Mouse (Mus musculus) natural killer cell, adult 2 months (primary cell): ENCODE measurements at regions not wholly inside any gene's neighbourhood (a gene's known extent, or its start where the extent isn't known, plus 50 kb on each side); places are given as distances from the start of the nearest gene placed in this dataset.

Experiments used
- DNase-seq, 2 experiments: peaks; one replicate each; pipeline ENCODE4 v3.0.0; 2022; ENCODE audit warnings: low spot score in 2 of 2

DNA sequence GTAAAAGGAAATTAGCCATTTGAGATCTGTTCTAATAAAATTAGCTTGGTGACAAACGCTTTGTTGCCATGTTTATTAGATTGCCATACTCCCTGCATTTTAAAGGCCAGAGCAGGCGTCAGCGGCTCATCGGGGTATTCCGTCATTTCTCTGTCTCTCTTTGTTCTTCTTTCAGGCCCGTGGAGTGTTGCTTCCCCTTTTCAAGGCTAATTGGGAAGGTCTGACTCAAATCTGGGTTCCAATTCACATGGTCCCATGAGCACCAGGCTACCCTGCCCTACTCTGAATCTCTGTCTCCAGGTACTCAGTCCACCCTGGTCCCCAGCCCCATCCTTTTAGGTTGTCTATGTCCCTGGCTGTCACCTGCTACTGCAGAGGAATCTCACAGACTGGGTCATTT lies 138.2 kb upstream of the 4931429L15Rik start:
- no peak for DNase-seq

DNA sequence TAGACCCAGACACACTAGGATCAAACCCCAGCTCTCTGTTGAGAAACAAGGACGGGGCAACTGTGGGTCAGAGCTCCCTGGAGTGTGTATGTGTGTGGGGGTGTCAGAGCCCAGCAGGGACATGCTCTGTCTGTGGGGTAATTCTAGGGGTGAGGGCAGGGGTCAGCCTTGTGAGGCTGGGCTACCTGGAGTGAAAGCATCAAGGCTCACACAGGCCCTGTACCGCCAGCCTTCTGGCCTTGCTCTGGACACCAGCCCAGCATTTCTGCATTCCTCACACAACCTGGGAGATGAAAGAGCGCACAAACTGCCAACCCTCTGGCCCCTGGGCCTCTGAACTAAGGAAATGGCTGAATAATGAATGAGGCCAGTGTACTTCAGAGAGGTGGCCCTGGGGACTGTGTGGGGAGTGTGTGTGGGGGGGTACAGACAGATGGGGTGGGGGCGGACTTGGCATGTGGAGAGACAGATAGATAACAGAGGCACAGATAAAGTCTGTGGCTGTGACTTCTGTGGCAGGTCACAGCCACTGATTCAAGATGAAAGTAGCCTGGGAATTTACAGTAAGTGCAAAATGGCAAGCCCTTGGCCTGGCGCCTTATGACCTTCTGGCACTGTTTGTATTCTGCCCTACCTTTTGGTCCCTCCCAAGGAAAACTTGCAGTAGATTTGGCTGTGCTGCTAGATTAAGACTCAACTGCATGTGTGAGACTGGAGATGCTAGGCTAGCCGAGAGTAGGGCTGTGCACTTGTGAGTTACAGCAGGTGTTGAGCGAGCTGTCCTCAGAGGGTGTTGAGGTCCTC lies 135.2 kb upstream of the 4931429L15Rik start:
- no peak for DNase-seq

DNA sequence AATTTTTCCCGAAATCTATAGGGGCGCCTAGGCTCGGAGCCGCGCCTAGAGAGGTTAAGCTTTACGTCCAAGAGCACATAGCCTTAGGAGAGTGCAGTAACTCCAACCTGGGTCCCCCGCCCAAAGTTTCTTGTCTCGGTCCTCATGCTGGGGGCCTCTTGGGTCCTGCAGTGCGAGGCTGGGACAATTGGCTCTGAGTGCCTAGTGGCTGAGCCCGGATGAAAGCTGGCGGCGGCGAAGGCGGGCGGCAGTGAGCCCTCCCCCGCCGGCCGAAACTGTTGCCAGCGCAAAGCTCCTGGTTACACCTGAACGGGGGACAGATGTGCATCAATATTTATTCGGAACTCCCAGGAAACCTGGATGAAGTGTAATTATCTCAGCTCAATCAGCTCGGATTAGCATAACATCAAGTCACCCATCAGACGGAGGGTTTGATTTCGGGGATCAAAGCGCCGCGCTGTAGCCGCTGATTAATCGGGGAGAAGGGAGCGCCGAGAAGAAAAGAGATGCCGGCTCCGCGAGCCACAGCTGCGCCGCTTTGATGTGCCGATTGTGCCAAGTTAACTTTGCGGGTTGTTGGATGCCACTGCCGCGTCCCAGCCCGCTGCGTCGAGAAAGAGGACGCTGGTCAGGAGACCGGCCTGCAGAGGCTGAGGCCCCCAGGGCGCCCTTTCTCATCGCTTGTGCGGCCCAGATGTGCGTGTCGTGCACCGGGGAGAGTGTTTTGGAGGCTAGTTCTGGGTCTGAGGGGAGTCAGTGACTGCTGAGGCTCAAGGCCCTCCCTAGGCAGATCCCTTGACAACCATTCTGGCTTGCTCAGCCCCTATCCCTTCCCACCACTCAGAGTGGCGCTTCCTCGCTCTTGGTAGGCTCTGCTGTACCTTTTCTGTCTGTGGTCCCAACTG lies 123.7 kb upstream of the 4931429L15Rik start:
- no peak for DNase-seq

DNA sequence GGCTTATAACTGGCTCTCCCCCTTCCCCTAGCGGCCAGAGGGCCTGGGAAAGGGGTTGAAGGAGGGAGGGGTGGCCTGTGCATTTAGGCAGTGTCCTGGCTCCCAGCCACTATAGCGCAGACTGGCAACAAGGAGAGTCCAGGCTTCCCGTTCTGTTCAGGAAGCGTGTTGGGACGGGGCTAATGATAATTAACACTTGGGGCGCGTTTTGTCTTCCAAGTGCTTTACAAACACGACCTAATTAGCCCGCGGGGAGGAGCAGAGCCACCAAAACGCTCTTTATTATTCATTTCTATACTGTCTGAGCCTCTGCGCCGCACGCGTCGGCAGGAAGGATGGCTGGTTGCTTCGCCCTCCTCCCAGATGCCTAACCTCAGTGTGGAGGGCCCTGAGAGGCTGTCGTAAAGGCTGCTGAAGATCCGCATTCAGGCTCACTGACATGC lies 123.0 kb upstream of the 4931429L15Rik start:
- DNase-seq: no peak

DNA sequence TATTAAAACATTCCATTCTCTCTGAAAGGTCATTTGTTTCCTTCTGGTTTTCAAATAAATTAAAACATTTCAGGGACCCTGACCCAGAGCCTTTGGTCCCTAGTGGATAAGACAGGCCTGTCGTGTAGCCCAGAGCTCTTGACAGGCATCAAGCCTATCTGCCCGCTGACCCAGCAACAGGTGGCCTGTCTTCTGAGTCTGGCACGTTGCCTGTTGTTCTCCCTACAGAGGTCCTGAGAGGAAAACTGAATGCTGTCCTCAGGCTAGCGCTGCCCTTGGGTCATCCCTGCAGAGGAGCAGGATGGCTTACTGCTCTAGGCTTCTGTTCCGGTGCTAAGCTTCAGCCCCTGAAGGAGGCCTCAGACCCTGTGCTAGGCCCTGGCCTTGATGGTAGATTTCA lies 120.4 kb upstream of the 4931429L15Rik start:
- DNase-seq: no peak

DNA sequence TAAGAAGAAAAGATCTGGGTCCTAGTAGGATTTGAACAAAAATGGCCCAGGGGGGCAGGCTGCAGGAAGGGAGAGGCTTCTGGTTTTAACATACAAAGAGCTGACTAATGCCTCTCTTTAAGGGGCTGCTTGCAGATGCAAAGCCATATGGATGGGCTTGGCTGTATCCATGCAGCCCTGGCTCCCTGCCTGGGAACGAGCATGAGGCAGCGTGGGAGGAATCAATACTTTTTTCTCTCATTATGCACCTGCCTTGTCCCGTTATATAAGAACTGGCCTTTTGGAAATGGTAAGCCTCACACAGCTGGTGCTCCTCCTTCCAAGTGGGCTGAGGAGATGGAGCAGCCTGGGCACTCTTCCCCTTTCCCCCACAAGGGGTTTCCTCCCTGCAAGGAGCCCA lies 114.9 kb upstream of the 4931429L15Rik start:
- DNase-seq: no peak

DNA sequence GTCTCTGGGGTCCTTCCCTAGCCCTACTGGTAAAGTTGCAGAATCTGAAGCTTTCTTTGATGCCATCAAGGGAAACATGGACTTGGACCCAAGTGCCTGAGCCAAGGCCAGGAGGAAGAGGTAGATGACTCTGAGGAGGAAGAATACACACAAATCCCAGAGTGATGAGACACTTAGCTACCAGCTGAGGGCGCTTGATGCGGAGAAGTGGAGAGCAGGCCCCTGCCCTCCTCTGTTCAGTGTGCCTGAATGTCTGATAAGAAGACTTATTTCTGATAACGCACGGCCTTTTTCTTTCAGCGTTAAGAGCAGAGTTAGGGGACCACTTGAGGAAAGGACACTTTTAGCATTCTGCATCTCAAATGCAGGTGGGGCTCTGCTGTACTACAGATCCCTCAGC lies 113.9 kb upstream of the 4931429L15Rik start:
- no peak for DNase-seq

DNA sequence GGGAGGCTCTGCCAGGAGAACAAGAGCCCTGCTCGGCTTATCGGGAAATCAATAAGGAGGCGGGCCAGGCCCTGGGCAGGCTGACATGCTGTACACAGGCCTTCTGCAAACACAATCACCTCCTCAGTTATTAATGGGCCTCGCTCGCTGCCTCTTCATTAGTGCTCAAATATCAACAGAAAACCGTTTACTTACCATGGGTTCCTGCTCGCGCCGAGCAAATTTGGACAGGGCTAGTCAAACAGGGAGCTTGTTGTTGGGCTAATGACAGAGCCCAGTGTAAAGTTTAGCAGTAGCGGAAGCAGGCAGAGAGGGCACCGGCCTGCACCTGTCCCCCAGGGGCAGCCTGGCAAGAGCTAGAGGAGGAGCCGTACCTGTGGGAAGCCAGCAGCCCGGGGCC lies 111.3 kb upstream of the 4931429L15Rik start:
- DNase-seq: no peak

DNA sequence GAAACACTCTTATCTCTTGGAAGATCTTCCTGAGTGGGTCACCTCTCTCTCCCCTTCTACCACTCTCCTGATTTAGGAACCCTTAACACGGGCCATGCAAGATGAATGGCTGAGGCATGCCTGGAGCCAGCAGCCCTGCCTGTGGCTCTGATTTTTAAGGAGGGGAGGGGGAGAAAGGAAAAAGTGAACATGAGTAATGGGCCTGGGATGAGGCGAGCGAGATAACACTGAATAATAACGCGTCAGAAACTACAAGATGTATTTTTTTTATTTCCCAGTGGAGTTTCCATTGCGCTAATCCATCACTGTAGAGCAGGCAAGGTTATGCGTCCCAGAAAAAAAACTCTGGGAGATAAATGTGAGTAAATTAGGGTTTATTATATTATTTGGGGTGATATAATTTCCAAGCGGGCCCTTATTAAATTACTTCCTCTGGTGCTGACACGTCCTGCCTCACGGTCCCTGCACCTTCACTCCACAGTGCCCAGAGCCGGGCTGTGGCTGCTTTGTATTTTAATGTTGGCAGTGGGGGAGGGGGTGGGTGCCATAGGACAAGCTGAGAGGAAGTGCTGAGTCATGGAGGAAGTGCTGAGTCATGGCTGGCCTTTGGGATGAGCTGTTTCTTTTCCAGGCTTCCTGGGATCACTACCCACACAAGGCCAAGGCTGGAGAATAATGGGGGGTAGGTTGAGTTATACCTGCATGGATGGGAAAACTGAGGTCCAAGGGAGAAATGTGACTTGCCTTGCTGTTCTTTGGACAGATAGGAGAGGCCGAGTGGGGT lies 103.6 kb upstream of the 4931429L15Rik start:
- DNase-seq: no peak

DNA sequence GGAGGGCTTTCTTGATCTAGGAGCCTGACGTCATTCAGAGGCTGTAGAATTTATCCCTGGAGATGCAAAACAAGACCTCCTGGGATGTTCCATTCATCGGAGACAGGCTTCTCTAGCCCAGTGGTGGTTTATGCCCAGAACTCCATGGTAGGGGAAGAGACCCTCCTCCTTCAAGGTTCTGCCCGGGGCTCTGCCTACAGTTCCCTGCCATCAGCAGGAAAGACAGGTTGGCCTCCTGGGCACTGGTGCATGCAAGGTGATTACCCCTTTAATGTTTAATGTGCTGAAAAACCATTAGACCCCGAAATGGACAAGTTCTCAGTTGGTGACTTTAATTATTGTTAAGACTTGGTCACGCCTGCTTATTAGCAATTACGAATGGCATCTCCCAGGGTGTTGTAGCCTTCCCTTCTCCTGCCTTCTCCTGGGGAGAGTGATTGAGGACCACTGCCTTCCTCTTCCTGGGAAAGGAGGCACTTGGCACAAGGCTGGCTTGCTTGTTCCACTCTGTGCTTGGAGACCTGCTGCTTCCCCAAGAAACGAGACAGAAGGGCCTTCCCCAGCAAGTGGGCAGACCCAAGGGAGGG lies 102.0 kb upstream of the 4931429L15Rik start:
- no peak for DNase-seq

DNA sequence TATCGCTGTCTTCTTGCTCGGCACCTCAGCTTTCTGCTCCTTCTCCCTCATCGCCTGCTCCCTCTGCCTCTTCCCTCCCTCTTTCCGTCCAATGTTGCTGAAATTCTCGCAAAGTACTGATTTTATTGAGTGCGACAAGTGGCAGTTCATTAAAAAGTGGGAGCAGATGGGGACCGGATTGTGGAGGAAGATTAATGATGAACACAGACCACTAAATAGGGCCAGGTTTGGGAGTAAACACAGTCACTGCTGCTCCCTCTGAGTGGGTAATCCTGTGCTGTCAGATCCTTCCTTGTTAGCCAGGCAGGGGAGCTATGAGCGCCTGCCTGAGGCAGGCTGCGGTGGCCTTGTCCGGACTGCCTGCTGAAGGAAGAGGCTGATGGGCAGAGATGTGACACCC lies 91.9 kb upstream of the 4931429L15Rik start:
- DNase-seq: no peak

DNA sequence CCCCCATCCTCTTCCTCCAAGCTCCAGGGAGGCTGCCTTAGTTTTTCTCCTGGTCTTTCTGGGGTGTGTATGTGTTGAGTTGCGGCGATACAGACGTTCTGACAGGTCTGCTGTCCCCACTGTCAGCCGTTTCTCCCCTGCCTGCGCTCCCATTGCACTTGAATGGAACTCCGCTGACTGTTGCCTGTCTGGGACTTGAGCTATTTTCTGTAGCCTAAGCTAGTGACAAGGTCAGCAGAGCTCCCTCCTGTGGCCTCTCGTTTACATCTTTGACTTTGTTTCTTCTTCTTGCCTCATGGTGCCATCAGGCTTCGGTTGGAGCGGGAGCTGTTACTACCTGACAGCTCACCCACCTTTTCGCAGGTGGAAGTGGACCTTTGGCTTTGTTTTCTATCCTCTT lies 89.0 kb upstream of the 4931429L15Rik start:
- DNase-seq: no peak

DNA sequence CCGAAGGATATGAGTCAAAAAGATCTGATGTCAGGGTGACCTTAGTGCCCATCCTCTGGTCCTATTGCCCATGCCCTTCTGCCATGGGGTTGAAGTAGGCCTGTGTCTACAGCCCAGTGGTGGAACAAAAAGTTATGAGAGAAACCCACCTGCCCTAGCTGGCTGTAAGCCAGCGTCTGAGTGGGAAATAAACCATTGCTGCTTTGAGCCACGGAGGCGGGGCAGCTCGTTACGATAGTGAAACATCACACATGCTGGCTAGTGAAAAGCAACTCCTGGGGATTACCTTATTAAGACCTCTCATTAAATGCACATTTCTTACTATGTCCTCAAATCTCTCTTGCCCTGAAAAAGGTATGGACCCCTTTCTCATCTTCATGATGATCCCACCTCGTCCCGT lies 86.8 kb upstream of the 4931429L15Rik start:
- no peak for DNase-seq

DNA sequence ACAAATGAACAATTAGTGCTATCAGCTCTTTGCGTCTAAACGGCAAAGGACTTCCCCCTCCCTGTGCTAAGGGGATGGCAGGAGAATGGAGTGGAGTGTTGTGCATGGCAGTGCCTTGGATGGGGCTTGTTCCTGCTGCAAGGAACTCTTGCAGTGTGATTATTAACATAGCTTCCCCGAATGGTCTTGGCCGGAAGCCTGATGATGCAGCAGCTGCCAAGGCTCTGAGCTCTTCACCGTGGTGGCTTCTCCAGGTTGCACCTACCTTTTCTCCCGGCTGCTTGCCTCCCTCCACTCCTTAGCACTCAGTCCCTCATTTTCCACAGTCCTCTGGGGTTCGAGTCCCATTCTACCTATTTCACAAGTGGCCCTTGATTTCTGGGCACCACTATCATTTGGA lies 76.8 kb upstream of the 4931429L15Rik start:
- no peak for DNase-seq

DNA sequence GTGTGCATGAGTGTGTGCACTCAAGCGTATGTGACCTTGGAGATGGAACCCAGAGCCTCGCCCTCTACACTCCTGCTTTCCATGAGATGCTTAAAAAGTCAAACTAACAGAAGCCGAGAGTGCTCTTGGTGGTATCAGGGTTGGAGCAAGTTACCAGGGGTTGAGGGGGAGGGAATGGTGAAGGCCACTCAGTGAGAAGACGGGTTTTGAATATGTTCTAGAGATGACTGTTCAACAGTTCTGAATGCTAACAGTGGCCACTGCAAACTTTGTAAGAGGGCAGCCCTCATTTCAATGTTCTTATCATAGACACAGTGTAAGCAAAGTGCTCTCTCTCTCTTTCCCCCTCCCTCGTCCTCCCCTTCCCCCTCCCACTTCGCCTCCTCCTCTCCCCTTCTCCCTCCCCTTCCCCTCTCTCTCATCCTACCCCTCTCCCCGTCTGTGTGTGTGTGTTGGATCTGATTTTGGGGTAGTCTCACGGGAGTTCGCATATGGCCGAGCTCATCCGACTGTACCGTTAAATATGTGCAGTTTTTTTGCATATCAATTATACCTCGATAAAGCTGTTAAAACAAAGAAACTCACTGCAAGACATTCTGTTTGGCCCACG lies 75.5 kb upstream of the 4931429L15Rik start:
- no peak for DNase-seq

DNA sequence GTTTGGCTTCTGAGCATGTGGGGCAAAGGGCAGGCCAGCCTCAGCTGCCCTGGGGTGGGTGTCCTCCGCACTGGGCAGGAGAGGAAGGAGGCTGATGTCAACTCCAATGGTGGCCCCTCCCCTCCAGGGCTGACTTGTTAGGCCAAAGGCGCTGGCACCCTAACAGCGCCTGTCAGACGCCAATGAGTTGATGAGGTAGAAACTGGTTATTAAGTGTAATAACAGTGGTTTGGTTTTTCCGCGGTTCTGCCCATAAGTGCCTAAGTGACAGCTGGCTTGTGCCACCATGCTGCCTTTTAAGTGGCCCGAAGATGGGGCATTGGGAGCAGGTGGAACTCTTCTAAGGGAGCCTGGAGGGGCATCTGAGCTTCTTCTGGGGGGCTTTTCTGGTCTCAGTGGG lies 74.5 kb upstream of the 4931429L15Rik start:
- DNase-seq: no peak

DNA sequence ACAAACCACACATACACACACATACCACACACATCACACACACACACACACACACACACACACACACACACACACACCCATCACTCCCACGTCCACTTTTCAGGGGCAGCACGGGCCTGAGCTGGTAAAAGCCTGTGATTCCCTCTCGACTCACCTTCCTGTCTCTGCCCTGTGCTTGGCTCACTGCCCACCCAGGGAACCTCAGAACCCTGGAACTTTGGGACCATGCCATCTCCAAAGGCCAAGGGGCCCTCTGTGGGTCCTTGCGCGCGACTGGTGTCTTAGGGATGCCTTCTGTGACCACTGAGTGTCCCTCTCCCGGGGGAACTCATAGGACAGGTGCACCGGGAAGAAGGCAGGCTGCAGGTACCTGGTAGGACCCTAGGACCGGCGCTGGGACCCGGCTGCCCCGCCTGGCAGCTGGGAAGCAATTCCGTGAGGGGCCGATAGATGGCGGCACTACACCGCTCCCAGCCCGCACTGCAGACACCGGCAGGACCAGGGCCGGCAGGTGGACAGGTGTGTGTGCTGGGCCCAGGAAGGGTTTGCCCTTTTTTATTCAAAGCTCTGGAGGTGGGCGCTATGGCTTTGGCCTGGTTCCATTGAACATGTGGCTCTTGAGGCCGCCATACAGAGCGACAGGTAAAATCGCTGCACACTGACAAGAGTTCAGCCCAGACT lies 73.0 kb upstream of the 4931429L15Rik start:
- peak; percentile 7 to 14 for DNase-seq

DNA sequence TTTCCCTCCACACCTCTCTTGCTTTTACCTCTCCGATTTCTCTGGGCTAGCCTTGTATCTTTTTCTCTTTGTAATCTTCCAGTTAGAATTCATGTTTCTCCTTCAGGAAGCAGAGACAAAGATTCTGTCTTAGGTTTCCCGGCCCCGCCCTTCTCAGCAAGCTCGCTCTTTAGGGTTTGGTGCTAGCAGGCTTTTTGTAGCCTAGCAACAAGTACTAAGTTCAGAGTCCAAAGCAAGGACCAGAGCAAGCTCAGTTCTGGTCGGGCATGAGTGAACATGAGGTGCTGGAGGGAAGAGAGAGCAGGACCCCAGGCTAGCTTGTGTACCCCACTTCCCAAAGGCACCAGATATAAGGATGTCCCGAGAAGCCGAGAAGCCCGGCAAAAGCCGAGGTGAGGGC lies 70.0 kb upstream of the 4931429L15Rik start:
- no peak for DNase-seq

DNA sequence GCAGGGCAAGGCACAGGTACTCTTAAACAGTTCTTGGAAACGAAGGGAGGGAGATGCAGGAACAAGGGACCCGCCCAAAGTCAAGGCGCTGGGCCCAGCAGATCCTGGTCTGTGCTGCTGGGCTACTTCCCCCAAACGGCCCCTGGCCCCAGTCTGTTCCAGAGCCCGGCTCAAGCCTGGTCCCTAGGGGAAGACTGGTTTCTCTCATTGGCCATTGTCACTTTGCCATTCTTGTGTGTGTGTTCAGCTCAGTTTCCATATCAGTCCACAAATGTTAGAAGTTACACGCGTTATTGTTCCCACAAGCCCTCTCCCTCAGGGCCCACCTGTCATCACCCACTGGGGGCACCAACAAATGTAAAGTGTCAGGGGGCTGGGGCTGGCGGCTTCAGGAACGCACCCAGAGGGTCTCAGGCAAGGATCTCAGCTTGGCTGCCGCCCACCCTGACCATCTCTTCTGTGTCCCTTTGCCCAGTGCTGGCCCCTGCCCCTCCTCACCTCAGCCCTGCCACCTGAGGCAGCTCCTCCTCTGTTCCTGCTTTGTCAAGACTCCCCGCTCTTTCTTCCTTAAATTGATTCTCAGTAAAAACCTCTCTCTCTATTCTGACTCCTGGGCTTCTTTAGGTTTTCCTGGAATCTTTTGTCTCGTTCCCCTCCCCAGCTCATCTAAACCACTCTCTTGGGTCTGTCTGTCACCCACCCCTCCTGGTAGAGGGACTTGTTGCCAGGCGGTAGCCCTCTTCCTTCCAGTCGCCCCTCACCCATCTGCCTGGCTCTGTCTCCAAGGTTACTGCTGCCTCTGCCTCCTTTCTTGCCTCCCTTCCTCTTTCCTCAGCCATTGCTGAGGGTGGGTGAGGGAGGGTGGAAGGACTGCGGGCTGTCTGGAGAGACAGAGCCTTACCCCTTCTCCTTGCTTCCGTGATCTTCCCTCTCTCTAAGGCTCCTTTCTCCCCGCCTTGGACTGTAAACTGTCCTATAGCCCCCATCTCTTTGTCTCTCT lies 69.2 kb upstream of the 4931429L15Rik start:
- DNase-seq: no peak
